Mouse (Mus musculus) lung, postnatal 10 days (tissue): ENCODE results near the gene Nes.

Experiments
- DNase-seq: peaks from one replicate; pipeline ENCODE4 v3.0.0; 2021

The Nes gene

GRCm38 (mm10) chr3:87970939-87971488 lies at the start of gene Nes:
TSS of gene Nes (plus strand) at chr3:87971078.
- peak; percentile 93 for DNase-seq

- DNase-seq, result no peak
Observed at GRCm38 (mm10) chr3:87924996-87925395, 45.9 kb upstream of the Nes start.

GRCm38 (mm10) chr3:87927452-87927851 lies 43.4 kb upstream of the Nes start:
- no peak for DNase-seq

GRCm38 (mm10) chr3:87929341-87930077 lies 41.4 kb upstream of the Nes start:
- no peak for DNase-seq

GRCm38 (mm10) chr3:87930078-87930795 lies 40.6 kb upstream of the Nes start, which contains the start of the genes Isg20l2 and Rrnad1:
TSS of gene Isg20l2 (plus strand) at chr3:87930314.
TSS of gene Rrnad1 (minus strand) at chr3:87930717.
- DNase-seq, result peak; percentile 98

GRCm38 (mm10) chr3:87934026-87934425 lies 36.9 kb upstream of the Nes start:
- DNase-seq, result no peak

- no peak for DNase-seq
Observed at GRCm38 (mm10) chr3:87934501-87934900, 36.4 kb upstream of the Nes start.

GRCm38 (mm10) chr3:87935201-87935600 lies 35.7 kb upstream of the Nes start:
- DNase-seq, result no peak

GRCm38 (mm10) chr3:87935776-87936175 lies 35.1 kb upstream of the Nes start:
- peak; percentile 89 for DNase-seq

- no peak for DNase-seq
Observed at GRCm38 (mm10) chr3:87940611-87941010, 30.3 kb upstream of the Nes start.

- no peak for DNase-seq
Observed at GRCm38 (mm10) chr3:87942471-87942870, 28.4 kb upstream of the Nes start.

- no peak for DNase-seq
Observed at GRCm38 (mm10) chr3:87943586-87943985, 27.3 kb upstream of the Nes start.

GRCm38 (mm10) chr3:87944838-87945600 lies 25.9 kb upstream of the Nes start:
- peak; percentile 38 for DNase-seq

- no peak for DNase-seq
Observed at GRCm38 (mm10) chr3:87945781-87946540, 24.9 kb upstream of the Nes start.

- no peak for DNase-seq
Observed at GRCm38 (mm10) chr3:87946541-87946860, 24.4 kb upstream of the Nes start.

- DNase-seq, result no peak
Observed at GRCm38 (mm10) chr3:87947056-87947810, 23.6 kb upstream of the Nes start.

GRCm38 (mm10) chr3:87947811-87948199 lies 23.1 kb upstream of the Nes start:
- no peak for DNase-seq

- no peak for DNase-seq
Observed at GRCm38 (mm10) chr3:87948378-87949265, 22.3 kb upstream of the Nes start, which contains the start of gene Crabp2. TSS of gene Crabp2 (plus strand) at chr3:87948666.

- no peak for DNase-seq
Observed at GRCm38 (mm10) chr3:87949266-87949954, 21.5 kb upstream of the Nes start.

- no peak for DNase-seq
Observed at GRCm38 (mm10) chr3:87949955-87950515, 20.8 kb upstream of the Nes start.
